Mouse (Mus musculus): Measurements from ENCODE around the gene Fut7.
"Not testable (repeated sequence)": the region's sequence is repeated elsewhere in the genome, so short reads cannot be mapped to it uniquely, and the experiment has no call there.

Fut7 gene

DNA sequence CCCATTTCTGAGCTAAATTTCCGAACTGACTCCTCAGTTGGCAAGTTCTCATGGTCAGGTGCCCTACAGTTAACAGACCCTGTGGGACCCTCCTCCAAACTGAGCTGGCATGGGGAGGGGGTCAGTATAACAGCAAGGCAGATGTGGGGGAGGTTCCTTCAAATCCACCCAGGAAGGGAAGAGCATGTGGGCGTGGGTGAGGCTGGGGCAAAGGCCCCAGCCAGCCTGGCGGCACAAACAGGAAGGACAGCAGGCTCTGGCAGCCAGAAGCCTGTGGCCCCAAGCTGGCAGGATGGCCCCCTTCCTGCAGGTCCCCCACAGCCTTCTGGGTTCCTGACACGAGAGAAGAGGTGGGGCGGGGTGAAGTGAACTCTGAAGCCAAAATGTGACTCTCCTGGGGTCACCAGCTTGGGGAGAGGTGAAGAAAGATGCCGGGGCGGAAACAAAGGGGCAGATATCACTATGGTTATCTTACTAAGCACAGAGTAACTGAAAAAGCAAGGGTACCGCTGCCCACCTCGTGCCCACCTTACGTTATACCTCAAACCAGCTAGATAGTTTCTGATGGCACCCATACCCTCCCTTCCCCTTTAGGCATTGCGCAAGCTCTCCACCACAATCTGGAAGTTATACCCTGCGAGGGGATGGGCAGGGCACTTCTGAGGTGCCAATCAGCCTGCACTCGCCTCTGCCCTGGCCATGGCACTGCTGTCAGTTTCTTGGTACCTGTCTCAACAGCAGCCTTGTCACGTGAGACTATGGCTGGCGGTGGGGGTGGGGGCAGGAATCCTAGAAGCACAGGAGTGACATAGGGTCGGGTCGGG lies at the start of gene Fut7:
Gene Fut7 (plus strand): TSS at position 681 of the 824 bp plus-strand sequence.
- no peak for DNase-seq (ENCODE audit: low spot score in 2 of 2)

DNA sequence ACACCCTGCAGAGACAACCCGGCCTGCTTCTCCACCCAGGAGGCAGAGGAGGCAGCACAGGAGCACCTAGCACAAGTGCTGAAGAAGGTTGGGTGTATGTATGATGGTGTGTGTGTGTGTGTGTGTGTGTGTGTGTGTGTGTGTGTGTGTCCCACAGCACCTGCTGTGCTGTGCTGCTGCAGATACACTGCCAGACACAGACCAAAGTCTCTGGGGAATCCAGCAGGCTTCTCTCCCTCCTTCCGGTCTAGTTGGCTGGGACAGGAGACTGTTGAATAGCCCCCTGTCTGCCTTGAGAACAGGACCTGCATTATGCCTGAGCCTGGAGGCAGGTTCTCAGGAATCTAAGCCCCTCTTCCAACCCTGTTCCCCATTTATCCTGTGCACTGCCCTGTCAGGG lies 49.6 kb upstream of the Fut7 start:
- DNase-seq (ENCODE audit: low spot score in 2 of 2), result no peak

DNA sequence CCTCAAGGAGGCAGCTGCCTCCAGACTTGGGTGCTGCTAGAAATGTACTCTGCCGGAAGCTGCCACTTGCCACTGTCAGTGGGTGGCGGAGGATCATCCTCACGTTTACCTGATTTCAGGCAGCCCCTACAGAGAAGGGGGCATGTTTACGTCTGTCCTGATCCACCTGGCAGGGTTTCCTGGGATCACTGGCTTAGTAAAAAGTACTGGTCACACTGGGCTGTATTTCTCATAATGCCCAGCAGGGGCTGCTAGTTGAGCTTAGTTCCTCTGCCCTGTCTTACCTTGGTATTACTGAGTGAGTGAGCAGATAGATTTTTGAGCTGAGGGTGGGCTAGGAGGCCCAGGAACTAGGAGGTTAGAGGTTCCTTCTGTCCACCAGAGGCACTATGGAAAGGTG lies 46.5 kb upstream of the Fut7 start:
- no peak for DNase-seq (ENCODE audit: low spot score in 2 of 2)

DNA sequence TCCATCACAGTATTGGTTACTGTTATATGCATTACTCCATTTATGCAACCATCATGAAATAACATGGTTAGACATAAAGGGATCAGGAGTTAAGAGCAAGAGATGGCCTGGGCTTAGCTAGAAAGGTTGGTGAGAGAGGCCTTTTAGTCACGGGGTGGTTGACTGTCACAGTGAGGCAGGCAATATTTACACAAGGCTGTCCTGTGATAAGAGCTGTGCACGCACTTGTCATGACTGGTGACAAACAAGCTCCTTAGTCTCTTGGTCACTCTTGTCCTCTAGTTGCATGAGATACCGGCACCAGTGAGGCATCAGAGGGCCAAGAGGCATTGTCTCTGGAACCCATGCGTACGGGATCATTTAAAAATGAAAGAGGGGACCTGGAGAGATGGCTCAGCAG lies 38.6 kb upstream of the Fut7 start:
- DNase-seq (ENCODE audit: low spot score in 2 of 2), result no peak

DNA sequence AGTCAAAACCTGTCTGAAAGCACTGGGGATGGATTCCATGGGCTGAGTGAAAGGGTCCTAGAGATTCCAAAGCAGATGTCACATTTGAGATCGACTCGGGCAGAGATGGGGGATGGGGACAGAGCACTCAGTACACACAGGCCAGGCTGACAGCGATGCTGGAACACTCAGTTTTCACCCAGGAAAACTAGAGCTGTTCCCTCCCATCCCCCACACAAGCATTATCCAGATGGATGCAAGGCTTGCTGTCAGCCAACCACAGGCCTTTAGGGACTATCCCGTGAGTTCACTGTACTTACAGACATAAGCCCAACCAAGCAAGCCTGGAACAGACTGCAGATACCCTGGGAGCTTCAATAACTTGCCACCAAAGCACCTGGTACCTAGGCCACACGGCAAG lies 31.8 kb upstream of the Fut7 start:
- DNase-seq (ENCODE audit: low spot score in 2 of 2), result no peak

DNA sequence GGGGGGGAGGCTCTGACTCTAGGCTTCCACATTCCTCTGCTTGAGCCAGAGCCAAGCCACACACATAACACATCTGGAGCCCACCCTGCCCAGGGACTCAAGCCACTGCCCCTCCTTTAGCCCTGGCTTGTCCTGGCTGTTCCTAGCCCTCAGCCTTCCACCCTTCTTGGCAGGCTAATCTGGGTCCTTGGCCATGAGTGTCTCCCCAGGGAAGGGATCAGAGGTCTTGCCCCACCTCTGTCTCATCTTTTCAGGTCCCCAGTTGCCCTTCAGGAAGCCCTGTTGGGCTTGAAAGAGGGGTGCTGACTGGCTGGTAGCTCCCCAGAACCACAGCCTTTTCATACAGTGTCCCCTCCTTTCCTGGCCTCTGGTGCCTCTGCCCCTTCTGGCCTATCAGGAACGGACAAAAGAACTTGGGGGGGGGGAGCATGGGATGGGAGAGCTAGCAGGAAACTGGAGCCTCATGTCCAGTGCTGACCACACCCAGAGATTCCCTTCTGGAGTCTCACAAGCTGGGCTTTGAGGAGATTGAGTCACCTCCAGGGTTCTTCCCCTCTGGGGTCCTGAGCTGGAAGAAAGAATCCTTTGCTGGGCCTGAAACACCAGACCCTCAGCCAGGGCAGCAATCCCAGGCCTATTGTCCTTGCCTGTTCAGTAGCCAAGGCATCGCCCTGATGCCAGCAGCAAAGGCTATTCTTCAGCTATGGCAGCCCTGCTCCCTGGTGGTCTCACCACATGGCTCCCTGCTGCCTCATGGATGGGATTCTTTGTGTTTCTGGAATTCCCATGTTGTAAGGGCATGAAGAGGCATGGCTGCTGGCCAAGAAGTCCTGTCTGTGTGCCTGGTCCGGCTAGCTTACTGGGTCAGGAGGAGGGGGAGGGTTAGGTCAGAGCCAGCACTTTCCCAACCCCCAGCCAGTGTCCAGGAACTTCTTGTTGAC lies 28.5 kb upstream of the Fut7 start:
- DNase-seq (ENCODE audit: low spot score in 2 of 2), result no peak

DNA sequence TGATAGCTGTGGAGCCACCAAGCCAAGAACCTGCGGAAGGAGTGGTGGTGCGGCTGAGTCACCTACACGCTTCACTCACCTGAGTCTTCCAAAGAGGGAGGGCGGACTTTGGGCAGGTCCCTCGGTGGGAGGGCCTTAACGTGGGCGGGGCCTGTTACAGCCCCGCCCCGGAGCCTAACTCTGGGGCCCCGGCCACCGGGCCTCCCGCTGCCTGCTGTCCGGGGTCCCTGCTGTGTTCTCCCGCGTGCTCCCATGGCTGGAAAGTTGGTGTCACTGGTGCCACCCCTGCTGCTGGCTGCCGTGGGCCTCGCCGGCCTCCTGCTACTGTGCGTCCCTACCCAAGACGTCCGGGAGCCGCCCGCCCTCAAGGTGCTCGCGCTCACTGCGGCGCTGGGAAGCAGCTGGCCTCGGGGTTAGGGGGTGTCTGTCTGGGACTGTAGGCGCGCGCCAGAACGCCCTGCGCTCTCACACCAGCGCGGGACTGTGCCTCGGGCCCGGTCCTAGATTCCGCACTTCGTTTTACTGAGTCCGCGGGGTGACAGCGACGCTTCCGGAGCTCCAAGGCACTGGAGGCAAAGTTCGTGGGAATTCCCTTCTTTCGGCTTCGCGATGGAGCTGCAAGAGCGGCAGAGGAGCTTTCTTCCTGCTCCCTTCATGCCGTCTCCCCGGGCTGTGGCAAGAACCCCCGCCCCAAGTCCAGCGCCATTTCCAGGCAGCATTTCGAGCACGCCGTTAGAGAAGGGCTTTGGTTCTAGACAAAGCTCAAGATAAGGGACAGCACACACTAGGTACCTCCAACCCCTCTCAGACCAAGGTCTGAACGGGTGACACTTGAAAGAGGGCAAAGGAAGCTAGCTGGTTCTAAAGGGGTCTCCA lies 27.1 kb upstream of the Fut7 start, which contains the start of gene Entpd2:
Gene Entpd2 (plus strand): TSS at position 154 of the 876 bp plus-strand sequence.
- DNase-seq (ENCODE audit: low spot score in 2 of 2), result no peak

DNA sequence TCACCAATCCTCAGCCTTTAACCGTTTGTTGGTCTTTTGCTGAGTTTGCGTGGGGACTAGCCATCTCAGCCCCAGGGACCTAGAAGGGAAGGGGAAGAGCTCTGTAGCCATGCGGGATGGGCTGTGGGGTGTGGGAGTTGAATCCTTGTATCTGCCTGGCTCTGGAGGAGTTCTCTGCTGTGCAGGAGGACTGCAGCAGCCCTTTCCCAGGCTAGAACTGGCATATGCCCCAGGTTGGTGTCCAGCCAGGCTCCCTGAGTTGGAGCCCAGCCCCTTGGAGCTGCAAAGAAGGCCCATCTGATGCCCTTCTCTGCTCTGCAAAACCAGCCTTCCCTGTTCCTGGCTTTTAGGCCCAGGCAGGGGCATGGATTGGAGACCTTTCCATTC lies 26.5 kb upstream of the Fut7 start:
- no peak for DNase-seq (ENCODE audit: low spot score in 2 of 2)

DNA sequence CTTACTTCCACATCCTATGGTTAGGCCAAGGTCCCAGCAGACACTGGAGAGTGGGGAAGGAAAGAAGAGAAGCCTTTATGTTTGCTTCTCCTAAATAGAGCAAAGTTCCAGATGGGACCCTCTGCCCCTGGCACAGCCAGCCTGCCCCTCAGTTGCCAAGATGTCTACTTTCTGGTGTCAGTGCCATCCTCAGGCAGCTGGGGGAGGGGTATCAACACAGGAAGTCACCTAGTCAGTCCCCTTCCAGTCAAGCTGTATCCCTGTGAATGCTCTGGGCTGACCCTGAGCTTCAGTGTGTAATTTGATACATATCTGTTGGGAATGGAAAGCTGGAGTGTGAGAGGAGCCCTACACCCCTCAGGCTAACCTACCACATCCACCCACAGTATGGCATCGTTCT lies 26.1 kb upstream of the Fut7 start:
- DNase-seq (ENCODE audit: low spot score in 2 of 2), result no peak

DNA sequence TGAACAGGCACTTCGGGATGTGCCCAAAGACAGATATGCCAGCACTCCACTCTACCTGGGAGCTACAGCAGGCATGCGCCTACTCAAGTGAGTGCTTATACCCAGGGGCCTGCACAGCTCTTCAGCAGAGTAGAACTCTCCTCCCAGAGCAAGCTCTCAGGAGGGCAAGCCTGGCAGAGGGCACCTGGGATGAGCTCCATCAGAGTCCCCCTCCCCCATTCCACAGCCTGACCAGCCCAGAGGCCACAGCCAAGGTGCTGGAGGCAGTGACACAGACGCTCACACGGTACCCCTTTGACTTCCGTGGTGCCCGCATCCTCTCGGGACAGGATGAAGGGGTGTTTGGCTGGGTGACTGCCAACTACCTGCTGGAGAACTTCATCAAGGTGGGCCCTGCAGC lies 25.0 kb upstream of the Fut7 start:
- DNase-seq (ENCODE audit: low spot score in 2 of 2), result no peak

DNA sequence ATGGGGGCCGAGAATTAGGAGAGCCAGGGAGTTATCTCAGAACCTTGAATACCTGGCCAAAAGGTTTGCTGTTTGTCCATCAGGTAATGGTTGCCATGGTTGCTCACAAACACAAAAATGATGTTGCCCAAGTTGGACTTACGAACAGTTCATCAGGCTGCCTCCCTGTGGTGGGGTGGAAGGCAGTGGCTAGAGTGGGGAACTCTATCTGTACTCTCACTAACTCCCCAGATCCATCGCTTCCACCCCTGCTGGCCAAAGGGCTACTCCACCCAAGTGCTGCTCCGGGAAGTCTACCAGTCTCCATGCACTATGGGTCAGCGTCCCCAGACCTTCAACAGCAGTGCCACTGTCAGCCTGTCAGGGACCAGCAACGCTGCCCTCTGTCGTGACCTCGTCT lies 24.0 kb upstream of the Fut7 start, which contains the start of gene Npdc1:
Gene Npdc1 (plus strand): TSS at position 301 of the 400 bp plus-strand sequence.
- no peak for DNase-seq (ENCODE audit: low spot score in 2 of 2)

DNA sequence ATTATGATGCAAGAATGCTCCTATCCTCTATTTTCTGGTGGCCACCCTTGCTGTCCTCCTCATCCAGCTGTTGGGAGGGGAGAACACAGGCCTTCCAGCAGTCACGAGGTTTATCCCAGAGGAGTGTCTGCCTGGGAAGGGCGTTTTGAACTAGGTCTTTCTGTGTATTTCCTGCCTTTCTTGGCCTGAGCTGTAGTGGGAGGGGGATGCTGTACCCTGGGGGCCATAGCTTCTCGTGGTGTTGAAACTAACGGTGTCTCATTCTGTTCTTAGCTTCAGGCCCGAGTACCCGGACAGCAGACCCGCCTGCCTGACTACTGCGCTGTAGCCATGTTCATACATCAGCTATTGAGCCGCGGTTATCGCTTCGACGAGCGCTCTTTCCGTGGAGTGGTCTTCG lies 22.8 kb upstream of the Fut7 start:
- DNase-seq (ENCODE audit: low spot score in 2 of 2), result no peak

DNA sequence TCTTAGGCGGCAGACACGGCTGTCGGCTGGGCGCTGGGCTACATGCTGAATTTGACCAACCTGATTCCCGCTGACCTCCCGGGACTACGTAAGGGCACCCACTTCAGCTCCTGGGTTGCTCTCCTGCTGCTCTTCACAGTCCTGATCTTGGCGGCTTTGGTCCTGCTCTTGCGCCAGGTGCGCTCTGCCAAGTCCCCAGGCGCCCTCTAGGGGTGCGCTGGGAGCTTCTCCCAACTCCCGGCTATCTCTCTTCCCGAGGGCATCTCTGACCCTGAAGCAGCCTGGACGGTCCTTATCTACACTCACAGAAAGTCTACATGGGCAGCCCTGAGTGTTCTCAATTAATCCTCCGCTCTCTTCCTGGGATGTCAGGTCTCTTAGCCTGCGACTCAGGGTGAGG lies 22.3 kb upstream of the Fut7 start:
- DNase-seq (ENCODE audit: low spot score in 2 of 2), result peak in 1 of 2 experiments; percentile 39

DNA sequence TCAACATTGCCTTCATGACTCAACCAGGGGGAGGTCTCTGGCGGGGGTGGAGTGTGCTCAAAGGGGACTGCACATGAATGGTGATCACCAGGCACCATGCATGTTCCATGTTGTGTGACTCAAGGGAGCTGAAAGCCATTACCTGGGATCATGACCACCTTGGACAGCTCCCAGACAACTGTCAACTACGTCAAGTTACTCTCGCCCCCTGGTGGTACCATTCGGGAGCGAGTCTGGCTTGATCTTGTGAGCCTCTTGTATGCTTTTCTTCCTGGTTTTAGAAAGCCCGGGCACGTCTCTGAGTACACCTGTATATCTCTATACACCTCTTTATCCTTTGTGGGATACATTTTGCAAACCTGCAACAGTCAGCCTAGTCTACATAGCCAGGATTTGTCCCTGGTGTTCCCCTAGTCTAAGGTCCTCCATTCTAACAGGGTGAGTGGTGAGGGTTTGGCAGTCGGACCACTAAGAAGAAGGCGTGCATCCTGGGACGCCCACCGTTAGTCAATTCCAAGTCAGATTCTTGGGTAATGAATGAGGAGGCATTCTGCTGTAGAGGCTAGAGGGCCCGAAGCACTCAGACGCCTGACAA lies 20.6 kb upstream of the Fut7 start:
- DNase-seq (ENCODE audit: low spot score in 2 of 2), result peak; percentile 46 to 56

DNA sequence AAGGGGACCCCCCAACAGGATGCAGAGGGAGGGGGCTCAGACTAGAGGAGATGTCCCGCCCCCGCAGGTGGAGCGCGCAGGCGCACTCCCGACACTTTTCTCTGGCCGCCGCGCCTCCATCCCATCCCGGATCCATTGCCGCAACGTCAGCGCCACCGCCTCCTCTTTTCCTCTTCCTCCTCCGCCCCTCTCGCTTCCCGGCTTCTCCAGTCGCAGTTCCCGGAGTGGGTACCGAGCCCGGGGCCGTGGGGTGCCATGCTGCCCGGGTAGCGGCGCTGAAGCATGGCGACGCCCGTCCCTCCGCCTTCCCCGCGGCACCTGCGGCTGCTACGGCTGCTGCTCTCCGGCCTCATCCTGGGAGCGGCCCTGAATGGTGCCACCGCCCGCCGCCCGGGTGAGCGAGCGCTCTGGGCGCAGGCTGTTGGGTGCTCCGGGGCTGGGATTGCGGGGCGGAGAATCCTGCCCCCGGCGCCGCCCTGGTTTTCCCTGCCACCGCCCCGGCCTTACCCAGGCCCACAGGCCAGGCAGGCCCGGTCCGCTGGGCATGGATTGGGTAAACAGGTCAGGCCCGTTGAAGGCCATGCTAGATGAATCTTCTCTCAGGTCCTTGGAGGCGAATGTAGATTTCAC lies 20.0 kb upstream of the Fut7 start:
- DNase-seq (ENCODE audit: low spot score in 2 of 2), result peak; percentile 89 to 92

DNA sequence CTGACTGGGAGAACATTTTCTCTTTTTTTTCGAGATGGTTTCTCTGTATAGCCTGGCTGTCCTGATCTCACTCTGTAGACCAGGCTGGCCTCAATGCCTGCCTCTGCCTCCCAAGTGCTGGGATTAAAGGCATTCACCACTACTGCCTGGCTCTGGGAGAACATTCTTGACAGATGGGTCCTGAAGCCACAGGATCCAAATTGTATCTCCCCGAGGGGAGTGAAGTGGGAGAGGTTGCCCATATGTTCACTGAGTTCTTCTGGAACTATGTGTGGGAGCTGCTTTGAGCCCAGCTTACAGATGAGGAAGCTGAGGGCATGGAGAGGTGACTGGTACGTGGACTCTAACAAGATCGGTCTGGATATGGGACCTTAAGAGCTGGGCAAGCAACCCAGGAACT lies 19.1 kb upstream of the Fut7 start:
- no peak for DNase-seq (ENCODE audit: low spot score in 2 of 2)

DNA sequence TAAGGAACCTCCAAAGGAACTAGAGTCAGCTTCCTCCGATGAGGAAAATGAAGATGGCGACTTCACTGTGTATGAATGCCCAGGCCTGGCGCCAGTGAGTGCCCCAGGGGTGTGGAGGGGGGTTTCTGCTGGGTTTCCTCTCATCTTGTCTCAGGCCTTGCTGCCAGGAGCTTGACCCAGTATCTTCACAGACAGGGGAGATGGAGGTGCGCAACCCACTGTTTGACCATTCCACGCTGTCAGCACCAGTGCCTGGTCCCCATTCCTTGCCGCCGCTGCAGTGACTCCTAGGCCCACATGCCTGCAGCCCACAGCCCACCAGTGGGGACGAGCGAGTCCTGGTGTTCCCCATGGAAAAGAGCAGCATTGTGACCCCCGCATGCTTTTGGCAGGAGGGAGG lies 14.2 kb upstream of the Fut7 start:
- DNase-seq (ENCODE audit: low spot score in 2 of 2), result no peak

DNA sequence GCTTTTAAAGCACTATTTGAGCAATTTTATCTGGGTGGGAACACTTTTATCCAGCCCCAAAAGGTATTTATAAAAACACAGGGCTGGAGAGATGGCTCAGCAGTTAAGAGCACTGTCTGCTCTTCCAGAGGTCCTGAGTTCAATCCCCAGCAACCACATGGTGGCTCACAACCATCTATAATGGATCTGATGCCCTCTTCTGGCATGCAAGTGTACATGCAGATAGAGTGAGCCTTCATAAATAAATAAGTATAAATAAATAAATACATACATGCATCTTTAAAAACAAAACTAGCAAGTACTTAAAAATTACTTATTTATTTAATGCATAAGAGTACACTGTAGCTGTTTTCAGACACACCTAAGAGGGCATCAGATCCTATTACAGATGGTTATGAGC lies 9.6 kb upstream of the Fut7 start:
- not testable (repeated sequence) for DNase-seq (ENCODE audit: low spot score in 2 of 2)

DNA sequence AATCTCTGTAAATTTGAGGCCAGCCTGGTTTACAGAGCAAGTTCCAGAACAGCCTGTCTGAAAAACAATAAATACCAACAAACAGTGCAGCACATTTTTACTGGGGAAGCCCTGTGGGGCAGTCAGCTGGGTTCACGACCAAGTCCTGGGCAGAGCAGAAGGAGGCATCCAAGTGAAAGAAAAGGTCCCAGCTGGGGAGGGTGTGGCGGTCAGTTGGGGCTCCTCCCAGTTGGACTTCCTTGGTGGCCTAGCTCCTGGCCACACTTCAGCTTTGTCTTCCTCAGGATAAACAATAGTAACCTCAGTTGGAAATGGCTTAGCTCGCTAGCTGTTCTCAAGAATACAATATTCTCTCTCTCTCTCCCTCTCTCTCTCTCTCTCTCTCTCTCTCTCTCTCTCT lies 5.6 kb upstream of the Fut7 start:
- DNase-seq (ENCODE audit: low spot score in 2 of 2), result no peak

DNA sequence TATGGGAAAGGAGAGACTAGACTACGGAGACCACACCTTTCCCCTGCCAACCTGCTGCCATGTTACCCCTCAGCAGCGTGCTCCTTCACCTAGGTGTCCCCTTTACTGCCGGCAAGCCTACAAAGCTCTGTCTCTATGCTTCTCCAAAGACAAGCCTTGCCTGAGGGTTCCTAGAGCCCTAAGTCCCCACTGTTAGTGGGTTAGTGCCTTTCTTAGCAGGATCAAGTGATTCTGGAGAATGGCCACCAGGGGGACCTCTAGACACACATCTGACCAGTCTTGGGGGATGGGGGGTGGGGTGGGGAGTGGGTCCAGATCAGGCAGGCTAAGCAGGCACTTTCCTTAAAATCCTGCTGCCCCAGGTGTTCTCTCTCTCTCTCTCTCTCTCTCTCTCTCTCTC lies 1.2 kb upstream of the Fut7 start:
- DNase-seq (ENCODE audit: low spot score in 2 of 2), result no peak

DNA sequence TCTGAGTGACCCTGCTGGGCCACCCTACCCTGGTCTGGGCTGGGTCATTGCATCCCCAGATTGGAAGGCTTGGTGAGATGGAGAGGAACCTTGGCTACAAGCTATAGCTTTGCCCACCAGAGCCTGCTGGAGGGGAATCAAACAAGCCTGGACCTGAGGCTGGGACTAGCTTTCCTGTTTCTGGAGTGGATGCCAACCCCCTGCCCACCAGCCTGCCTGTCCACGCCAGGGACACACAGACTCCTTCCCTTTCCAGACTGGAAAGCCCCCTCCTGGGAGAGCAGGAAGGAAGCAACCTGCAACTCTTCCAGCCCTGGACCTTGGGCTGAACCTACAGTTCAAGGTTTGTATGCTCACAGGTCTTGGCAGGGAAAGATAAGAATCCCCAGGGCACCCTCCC lies 559 bp downstream of the Fut7 start:
- DNase-seq (ENCODE audit: low spot score in 2 of 2), result no peak

Data from right cerebral cortex, postnatal 36 days (tissue).